Mouse (Mus musculus) urinary bladder, postnatal 25 days (tissue): ENCODE results near the gene Tmem251.

Source experiments
- DNase-seq: peaks from one replicate; pipeline ENCODE4 v3.0.0; 2022; ENCODE audit warnings: low spot score

Tmem251 gene

GRCm38 (mm10) chr12:102743589-102744574, at the start of gene Tmem251, which contains the start of gene Moap1:
TSS of gene Tmem251 (plus strand) at chr12:102743762.
TSS of gene Moap1 (minus strand) at chr12:102743661.
- DNase-seq = peak; percentile 80

- no peak for DNase-seq
Observed at GRCm38 (mm10) chr12:102695369-102696239, 48.0 kb upstream of the Tmem251 start.

GRCm38 (mm10) chr12:102696635-102697354, 46.8 kb upstream of the Tmem251 start:
- DNase-seq = no peak

- DNase-seq = no peak
Observed at GRCm38 (mm10) chr12:102697381-102697780, 46.2 kb upstream of the Tmem251 start.

- DNase-seq = no peak
Observed at GRCm38 (mm10) chr12:102698089-102698684, 45.4 kb upstream of the Tmem251 start.

- DNase-seq = no peak
Observed at GRCm38 (mm10) chr12:102699156-102699555, 44.4 kb upstream of the Tmem251 start.

- DNase-seq = no peak
Observed at GRCm38 (mm10) chr12:102700453-102700852, 43.1 kb upstream of the Tmem251 start.

- DNase-seq = no peak
Observed at GRCm38 (mm10) chr12:102701691-102702207, 41.8 kb upstream of the Tmem251 start.

- peak; percentile 81 for DNase-seq
Observed at GRCm38 (mm10) chr12:102702356-102703110, 41.0 kb upstream of the Tmem251 start.

- DNase-seq = no peak
Observed at GRCm38 (mm10) chr12:102703111-102703412, 40.5 kb upstream of the Tmem251 start.

GRCm38 (mm10) chr12:102703441-102703840, 40.1 kb upstream of the Tmem251 start:
- DNase-seq = no peak

GRCm38 (mm10) chr12:102703921-102704408, 39.6 kb upstream of the Tmem251 start:
- no peak for DNase-seq

- DNase-seq = peak; percentile 47
Observed at GRCm38 (mm10) chr12:102704457-102705198, 38.9 kb upstream of the Tmem251 start, which contains the start of gene Itpk1. TSS of gene Itpk1 (minus strand) at chr12:102704930.

- peak; percentile 91 for DNase-seq
Observed at GRCm38 (mm10) chr12:102705216-102705871, 38.2 kb upstream of the Tmem251 start.

- DNase-seq = no peak
Observed at GRCm38 (mm10) chr12:102705906-102706640, 37.5 kb upstream of the Tmem251 start.

- DNase-seq = no peak
Observed at GRCm38 (mm10) chr12:102706833-102707463, 36.6 kb upstream of the Tmem251 start.

- DNase-seq = peak; percentile 36
Observed at GRCm38 (mm10) chr12:102708220-102708619, 35.3 kb upstream of the Tmem251 start.

- DNase-seq = no peak
Observed at GRCm38 (mm10) chr12:102709896-102710295, 33.7 kb upstream of the Tmem251 start.
